Mouse (Mus musculus): ENCODE results near the gene 4933415F23Rik. TPM values are rescaled to one million over a fixed set of nuclear protein-coding genes. Genes with fewer than 3 reads are reported as not detected.

4933415F23Rik gene
- polyA plus RNA-seq, 1 experiment from 2014 or later = not detected

GRCm38 (mm10) chr1:23067715-23068114, 34.3 kb downstream of the 4933415F23Rik start:
- H3K4me1 ChIP-seq (ENCODE audit: insufficient read depth) = no peaks in the 10 kb centered on the region
- H3K4me3 ChIP-seq (ENCODE audit: low read depth, low read length) = no peak overlapping the region
- H3K9ac ChIP-seq (replicated peaks) = no peak overlapping the region
- H3K9me3 ChIP-seq (ENCODE audit: low read length) = no peaks in the 10 kb centered on the region
- no peak for DNase-seq
- no peak overlapping the region for H3K27ac ChIP-seq (ENCODE audit: low read depth)
- H3K27me3 ChIP-seq (ENCODE audit: insufficient read depth, low read length) = no peaks in the 10 kb centered on the region
- ATAC-seq = no peak
- H3K4me2 ChIP-seq (ENCODE audit: low read depth, low read length) = no peak overlapping the region
- no peaks in the 10 kb centered on the region for H3K36me3 ChIP-seq (replicated peaks; ENCODE audit: insufficient read depth, low read length)
- TF ChIP-seq EP300 (IDR thresholded peaks at IDR 0.05; ENCODE audit: low read depth) (no peak), CTCF (IDR thresholded peaks at IDR 0.05; ENCODE audit: low read depth) (no peak)
- WGBS (ENCODE audit: insufficient replicate concordance) = 65% methylated on average over 5 of the region's 5 CpGs

- no peaks in the 10 kb centered on the region for H3K27me3 ChIP-seq (ENCODE audit: insufficient read depth, low read length)
- ATAC-seq (no peak), DNase-seq (no peak)
- WGBS (ENCODE audit: insufficient replicate concordance) = 42% methylated on average over 4 of the region's 4 CpGs
- H3K27ac ChIP-seq (ENCODE audit: low read depth) = no peak overlapping the region
- H3K4me1 ChIP-seq (ENCODE audit: insufficient read depth) = no peaks in the 10 kb centered on the region
- H3K9ac ChIP-seq (replicated peaks) = no peak overlapping the region
- no peak overlapping the region for H3K4me3 ChIP-seq (ENCODE audit: low read depth, low read length)
- TF ChIP-seq CTCF (IDR thresholded peaks at IDR 0.05; ENCODE audit: low read depth) (no peak), EP300 (IDR thresholded peaks at IDR 0.05; ENCODE audit: low read depth) (no peak)
- no peaks in the 10 kb centered on the region for H3K36me3 ChIP-seq (replicated peaks; ENCODE audit: insufficient read depth, low read length)
- no peak overlapping the region for H3K4me2 ChIP-seq (ENCODE audit: low read depth, low read length)
- no peaks in the 10 kb centered on the region for H3K9me3 ChIP-seq (ENCODE audit: low read length)
Measured at GRCm38 (mm10) chr1:23064717-23065475, 37.2 kb downstream of the 4933415F23Rik start.

- no peaks in the 10 kb centered on the region for H3K4me1 ChIP-seq (ENCODE audit: insufficient read depth)
- ATAC-seq = no peak
- 71% methylated on average over 2 of the region's 2 CpGs for WGBS (ENCODE audit: insufficient replicate concordance)
Measured at GRCm38 (mm10) chr1:23063946-23064345, 38.1 kb downstream of the 4933415F23Rik start.

GRCm38 (mm10) chr1:23061614-23062373, 40.3 kb downstream of the 4933415F23Rik start:
- Histone ChIP-seq H3K36me3 (replicated peaks; ENCODE audit: insufficient read depth, low read length) (no peaks in the 10 kb centered on the region), H3K4me1 (ENCODE audit: insufficient read depth) (no peaks in the 10 kb centered on the region), H3K4me2 (ENCODE audit: low read depth, low read length) (no peak overlapping the region), H3K27me3 (ENCODE audit: insufficient read depth, low read length) (no peaks in the 10 kb centered on the region), H3K9ac (replicated peaks) (no peak overlapping the region), H3K4me3 (ENCODE audit: low read depth, low read length) (no peak overlapping the region), H3K9me3 (ENCODE audit: low read length) (no peaks in the 10 kb centered on the region), H3K27ac (ENCODE audit: low read depth) (no peak overlapping the region)
- peak; percentile 70 for TF ChIP-seq CTCF (IDR thresholded peaks at IDR 0.05; ENCODE audit: low read depth)
- TF ChIP-seq EP300 (IDR thresholded peaks at IDR 0.05; ENCODE audit: low read depth) = no peak
- peak; percentile 82 for ATAC-seq
- WGBS (ENCODE audit: insufficient replicate concordance) = 22% methylated on average over 14 of the region's 14 CpGs
- DNase-seq = peak; percentile 32

More at GRCm38 (mm10) chr1:23063946-23064345, 38.1 kb downstream of the 4933415F23Rik start:
- no peak overlapping the region for H3K4me3 ChIP-seq (ENCODE audit: low read depth, low read length)
- no peak overlapping the region for H3K4me2 ChIP-seq (ENCODE audit: low read depth, low read length)
- H3K9me3 ChIP-seq (ENCODE audit: low read length) = no peaks in the 10 kb centered on the region
- H3K9ac ChIP-seq (replicated peaks) = no peak overlapping the region
- H3K27me3 ChIP-seq (ENCODE audit: insufficient read depth, low read length) = no peaks in the 10 kb centered on the region
- TF ChIP-seq EP300 (IDR thresholded peaks at IDR 0.05; ENCODE audit: low read depth) (no peak), CTCF (IDR thresholded peaks at IDR 0.05; ENCODE audit: low read depth) (no peak)
- no peak for DNase-seq
- H3K36me3 ChIP-seq (replicated peaks; ENCODE audit: insufficient read depth, low read length) = no peaks in the 10 kb centered on the region
- H3K27ac ChIP-seq (ENCODE audit: low read depth) = no peak overlapping the region

- Histone ChIP-seq H3K9me3 (ENCODE audit: low read length) (no peaks in the 10 kb centered on the region), H3K9ac (replicated peaks) (no peak overlapping the region), H3K27ac (ENCODE audit: low read depth) (no peak overlapping the region), H3K36me3 (replicated peaks; ENCODE audit: insufficient read depth, low read length) (no peaks in the 10 kb centered on the region), H3K4me1 (ENCODE audit: insufficient read depth) (no peaks in the 10 kb centered on the region), H3K27me3 (ENCODE audit: insufficient read depth, low read length) (no peaks in the 10 kb centered on the region), H3K4me3 (ENCODE audit: low read depth, low read length) (no peak overlapping the region), H3K4me2 (ENCODE audit: low read depth, low read length) (no peak overlapping the region)
- DNase-seq = no peak
- ATAC-seq = no peak
- WGBS (ENCODE audit: insufficient replicate concordance) = 83% methylated on average over 9 of the region's 9 CpGs
- no peak for TF ChIP-seq CTCF (IDR thresholded peaks at IDR 0.05; ENCODE audit: low read depth)
Measured at GRCm38 (mm10) chr1:23060056-23060455, 42.0 kb downstream of the 4933415F23Rik start.
